Mouse (Mus musculus) forebrain, postnatal 0 days (tissue): ENCODE data around the gene Fam13a. TPM values are rescaled to one million over a fixed set of nuclear protein-coding genes. Genes with fewer than 3 reads are reported as not detected.

ENCODE experiments used
- ATAC-seq: fragments of 200-750 bp; cut with Nextera tagmentation; 2 replicates; pipeline ENCODE4 v1.8.0; 2017; ENCODE audit warnings: mild to moderate bottlenecking, moderate library complexity
- DNase-seq: peaks from one replicate; pipeline ENCODE4 v3.0.0-alpha.2; 2015
- H3K27ac ChIP-seq: fragments of 300-500 bp; sonication (generic); 2 replicates; pipeline ENCODE4 v1.5.1; 2014; ENCODE audit warnings: low read depth, mild to moderate bottlenecking, antibody characterized with exemption, low read length, moderate library complexity, mixed read lengths
- H3K27me3 ChIP-seq: fragments of 300-500 bp; sonication (generic); 2 replicates; pipeline ENCODE4 v1.6.1; 2014; ENCODE audit warnings: mild to moderate bottlenecking, low read length, mixed read lengths; ENCODE audit not compliant: insufficient read depth
- H3K36me3 ChIP-seq: fragments of 300-500 bp; sonication (generic); 2 replicates; pipeline ENCODE4 v1.6.1; 2014; ENCODE audit warnings: mild to moderate bottlenecking, moderate library complexity; ENCODE audit not compliant: insufficient read depth
- H3K4me1 ChIP-seq: fragments of 300-500 bp; sonication (generic); 2 replicates; pipeline ENCODE4 v1.6.1; 2014; ENCODE audit warnings: antibody characterized with exemption; ENCODE audit not compliant: insufficient read depth
- H3K4me2 ChIP-seq: fragments of 300-500 bp; sonication (generic); 2 replicates; pipeline ENCODE4 v1.6.1; 2014; ENCODE audit warnings: low read depth, mild to moderate bottlenecking, moderate library complexity
- H3K4me3 ChIP-seq: fragments of 300-500 bp; sonication (generic); 2 replicates; pipeline ENCODE4 v1.5.1; 2014; ENCODE audit warnings: low read depth, low read length, mixed read lengths
- H3K9ac ChIP-seq: fragments of 300-500 bp; sonication (generic); 2 replicates; pipeline ENCODE4 v1.6.1; 2014; ENCODE audit warnings: mild to moderate bottlenecking
- H3K9me3 ChIP-seq: fragments of 300-500 bp; sonication (generic); 2 replicates; pipeline ENCODE4 v1.6.1; 2016; ENCODE audit warnings: low read length
- CTCF ChIP-seq: sonication (generic); IDR thresholded peaks from 2 replicates; pipeline ENCODE4 v1.5.1; 2016; ENCODE audit warnings: antibody characterized with exemption, control low read depth, low read depth
- whole genome bisulfite sequencing: fragments of 180-500 bp; shearing (Covaris S2); extraction: QIAGEN DNeasy Blood & Tissue Kit; methylation state at CpG from one replicate; pipeline ENCODE4 v1.1.7; 2014; 5-methylcytosine and 5-hydroxymethylcytosine counted together
- polyA plus RNA-seq: library from polyadenylated mRNA; unstranded; fragments of >200 nt; fragmentation: Nextera tagmentation; extraction: Ambion mirVana; gene quantifications from 2 replicates; pipeline ENCODE4 v1.2.1, GENCODE M21; 2015
- total RNA-seq: library from RNA; depleted of rRNA; stranded (reverse); fragments of >200 nt; gene quantifications from 2 replicates; pipeline ENCODE4 v1.2.3, GENCODE M21; 2014

The Fam13a gene
- total and polyA plus RNA-seq, 2 experiments from 2014 or later, result 6.6 to 8.5 TPM

GRCm38 (mm10) chr6:58913551-58913950 is 110.8 kb downstream of the Fam13a start:
- Histone ChIP-seq H3K9ac (no peak overlapping the region), H3K36me3 (peaks cover under 1% of the 10 kb centered on the region), H3K27ac (no peak overlapping the region), H3K4me2 (no peak overlapping the region), H3K4me1 (no peaks in the 10 kb centered on the region), H3K27me3 (no peaks in the 10 kb centered on the region), H3K4me3 (no peak overlapping the region), H3K9me3 (no peaks in the 10 kb centered on the region)
- no peak for TF ChIP-seq CTCF
- ATAC-seq (no peak), DNase-seq (no peak)
- 80% methylated on average over 3 of the region's 3 CpGs for WGBS

DNA sequence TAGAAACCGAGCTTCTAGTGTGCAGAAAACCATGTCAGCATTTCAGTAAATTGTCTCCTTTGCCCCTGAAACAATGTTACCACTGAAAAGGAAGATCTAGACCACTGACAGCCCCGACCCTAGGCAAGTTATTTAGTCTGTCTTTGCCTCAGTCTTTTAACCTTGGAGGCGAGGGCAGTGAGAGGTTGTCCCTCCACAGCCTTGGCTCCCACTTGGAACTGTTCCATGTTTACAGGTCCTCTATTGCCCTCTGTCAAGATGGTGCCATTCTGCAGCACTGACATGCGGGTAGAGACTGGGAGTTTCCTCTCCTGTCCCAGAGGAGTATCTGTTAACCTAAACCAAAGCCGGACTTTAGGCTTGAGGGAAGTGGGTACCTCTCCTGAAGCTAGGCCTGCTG is 111.5 kb downstream of the Fam13a start:
- Histone ChIP-seq H3K36me3 (no peaks in the 10 kb centered on the region; the same call in none of the 2 replicates), H3K4me3 (no peak overlapping the region), H3K27me3 (no peaks in the 10 kb centered on the region), H3K9me3 (no peaks in the 10 kb centered on the region), H3K9ac (no peak overlapping the region), H3K4me2 (no peak overlapping the region), H3K27ac (no peak overlapping the region), H3K4me1 (no peaks in the 10 kb centered on the region)
- TF ChIP-seq CTCF, result no peak
- 82% methylated on average over 5 of the region's 5 CpGs for WGBS
- no peak for DNase-seq
- ATAC-seq, result no peak

DNA sequence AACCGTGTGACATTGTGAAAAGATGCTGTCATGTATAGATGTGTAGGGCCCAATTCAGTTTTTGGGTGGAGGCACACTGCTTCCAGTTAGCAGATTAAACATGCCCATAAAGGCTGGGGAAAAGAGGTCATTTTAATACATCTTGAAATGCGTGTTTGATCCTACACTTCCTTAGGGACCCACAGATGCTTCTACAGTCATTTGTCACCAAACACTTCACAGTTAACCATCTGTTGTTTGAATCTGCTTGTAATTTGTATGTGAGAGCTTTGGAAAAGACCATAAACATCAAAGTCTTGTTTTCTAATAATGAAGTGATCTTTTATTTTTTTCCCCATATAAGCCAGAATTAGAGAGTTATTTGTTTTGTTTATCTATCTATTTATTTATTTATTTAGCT is 116.6 kb downstream of the Fam13a start:
- Histone ChIP-seq H3K27ac (peak overlapping the region; percentile 64; the same call in 1 of the 2 replicates), H3K4me2 (peak overlapping the region; percentile 57), H3K9ac (no peak overlapping the region), H3K4me3 (no peak overlapping the region), H3K36me3 (no peaks in the 10 kb centered on the region; the same call in 1 of the 2 replicates), H3K27me3 (no peaks in the 10 kb centered on the region), H3K4me1 (no peaks in the 10 kb centered on the region), H3K9me3 (0 out of 2 replicates have a peak, but pooled peaks cover 7% of the 10 kb centered on the region)
- TF ChIP-seq CTCF, result no peak
- no peak for DNase-seq
- WGBS, result 48% methylated on average over 2 of the region's 2 CpGs
- no peak for ATAC-seq

GRCm38 (mm10) chr6:58907336-58907735 is 117.0 kb downstream of the Fam13a start:
- no peak; the same call in 1 of the 2 replicates for ATAC-seq
- Histone ChIP-seq H3K27ac (peak overlapping the region; percentile 64), H3K9me3 (0 out of 2 replicates have a peak, but pooled peaks cover 7% of the 10 kb centered on the region), H3K27me3 (no peaks in the 10 kb centered on the region), H3K9ac (peak overlapping the region; percentile 37), H3K4me2 (peak overlapping the region; percentile 57), H3K4me1 (no peaks in the 10 kb centered on the region), H3K4me3 (peak overlapping the region; percentile 49), H3K36me3 (no peaks in the 10 kb centered on the region; the same call in 1 of the 2 replicates)
- 67% methylated on average over 8 of the region's 8 CpGs for WGBS
- DNase-seq, result no peak
- no peak for TF ChIP-seq CTCF

GRCm38 (mm10) chr6:58906852-58907261 is 117.5 kb downstream of the Fam13a start, which contains the start of gene Nap1l5:
Gene Nap1l5, minus strand, starts transcription at chr6:58907076.
- ATAC-seq (peak; percentile 97), DNase-seq (peak; percentile 83)
- TF ChIP-seq CTCF, result no peak
- Histone ChIP-seq H3K4me3 (peak within 1 kb of the TSS; percentile 49), H3K9ac (peak within 1 kb of the TSS; percentile 60), H3K36me3 (no peaks in the 10 kb centered on the region; the same call in 1 of the 2 replicates), H3K27ac (peak within 1 kb of the TSS; percentile 75), H3K4me2 (peak within 1 kb of the TSS; percentile 57), H3K27me3 (no peaks in the 10 kb centered on the region), H3K4me1 (no peaks in the 10 kb centered on the region), H3K9me3 (0 out of 2 replicates have a peak, but pooled peaks cover 7% of the 10 kb centered on the region)
- 45% methylated on average over 34 of the region's 34 CpGs for WGBS

- WGBS, result 49% methylated on average over 3 of the region's 3 CpGs
- H3K27ac ChIP-seq, result no peak overlapping the region
These were observed 119.8 kb downstream of the Fam13a start for GRCm38 (mm10) chr6:58904551-58904950.

GRCm38 (mm10) chr6:58903171-58903570 is 121.2 kb downstream of the Fam13a start:
- 16% methylated on average over 8 of the region's 8 CpGs for WGBS
- ATAC-seq, result peak; percentile 64
- Histone ChIP-seq H3K36me3 (no peaks in the 10 kb centered on the region), H3K4me3 (no peak overlapping the region), H3K9ac (peak overlapping the region; percentile 14; the same call in 1 of the 2 replicates), H3K27me3 (no peaks in the 10 kb centered on the region), H3K9me3 (0 out of 2 replicates have a peak, but pooled peaks cover 7% of the 10 kb centered on the region), H3K27ac (no peak overlapping the region; the same call in 1 of the 2 replicates), H3K4me2 (no peak overlapping the region), H3K4me1 (no peaks in the 10 kb centered on the region)
- DNase-seq, result peak; percentile 71
- TF ChIP-seq CTCF, result no peak

More at GRCm38 (mm10) chr6:58904551-58904950, 119.8 kb downstream of the Fam13a start:
- ATAC-seq (no peak), DNase-seq (no peak)
- Histone ChIP-seq H3K9me3 (0 out of 2 replicates have a peak, but pooled peaks cover 7% of the 10 kb centered on the region), H3K27me3 (no peaks in the 10 kb centered on the region), H3K9ac (no peak overlapping the region), H3K36me3 (no peaks in the 10 kb centered on the region), H3K4me1 (no peaks in the 10 kb centered on the region), H3K4me3 (no peak overlapping the region), H3K4me2 (no peak overlapping the region)
- TF ChIP-seq CTCF, result no peak
